Mouse (Mus musculus): ENCODE results near the gene Fam189a1.

DNA sequence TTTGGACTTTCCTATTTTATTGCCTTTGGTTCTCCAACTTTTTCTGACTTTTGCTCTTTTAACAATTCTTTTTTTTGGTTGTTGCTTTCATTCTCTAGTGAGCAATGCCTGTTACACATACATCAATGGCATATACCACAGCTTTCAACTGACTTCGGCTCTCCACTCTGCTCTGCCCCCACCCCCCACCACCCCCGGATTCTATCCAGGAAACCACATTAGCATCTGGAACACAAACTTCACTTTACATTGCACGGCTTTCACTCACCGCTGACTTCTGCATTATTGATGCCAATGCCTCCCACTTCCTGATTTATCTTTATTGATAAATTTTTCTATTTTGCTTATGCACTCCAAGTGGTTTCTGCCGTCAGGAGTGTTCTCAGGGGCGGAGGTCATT lies 146.1 kb downstream of the Fam189a1 start:
- TF ChIP-seq TAL1 (IDR thresholded peaks at IDR 0.05; ENCODE audit: low read length) (no peak), GATA1 (IDR thresholded peaks at IDR 0.05; ENCODE audit: low read length) (no peak)
